Mouse (Mus musculus): ENCODE data around the gene Zdhhc7. TPM values are rescaled to one million over a fixed set of nuclear protein-coding genes. Genes with fewer than 3 reads are reported as not detected.
A peak's percentile ranks its signal among the peaks of the same experiment; 100 is the strongest.

Gene Zdhhc7
- polyA plus RNA-seq, 1 experiment from 2014 or later = 34.5 TPM

DNA sequence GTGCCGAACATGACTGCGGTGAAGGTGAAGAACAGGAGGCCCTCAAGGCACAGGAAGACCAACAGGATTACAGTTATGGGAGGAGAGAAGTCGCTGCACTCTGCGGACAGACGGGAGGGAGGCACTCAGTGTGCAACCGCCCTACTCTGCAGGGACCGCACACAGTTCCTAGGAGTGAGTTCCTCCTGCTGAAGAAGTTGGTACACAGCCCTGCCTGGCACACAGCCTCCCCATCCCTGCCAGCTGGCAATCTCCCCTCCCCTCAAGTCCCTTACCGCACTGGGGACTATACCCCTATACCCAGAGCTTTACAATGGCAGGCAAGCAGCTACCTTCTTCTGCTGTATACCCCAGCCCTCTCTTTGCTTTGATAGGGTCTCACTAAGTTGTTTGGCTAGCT lies 18.0 kb downstream of the Zdhhc7 start:
- no peaks in the 10 kb centered on the region for H3K27me3 ChIP-seq (ENCODE audit: low read depth, poor library complexity, severe bottlenecking)
- 93% methylated on average over 8 of the region's 8 CpGs for WGBS

DNA sequence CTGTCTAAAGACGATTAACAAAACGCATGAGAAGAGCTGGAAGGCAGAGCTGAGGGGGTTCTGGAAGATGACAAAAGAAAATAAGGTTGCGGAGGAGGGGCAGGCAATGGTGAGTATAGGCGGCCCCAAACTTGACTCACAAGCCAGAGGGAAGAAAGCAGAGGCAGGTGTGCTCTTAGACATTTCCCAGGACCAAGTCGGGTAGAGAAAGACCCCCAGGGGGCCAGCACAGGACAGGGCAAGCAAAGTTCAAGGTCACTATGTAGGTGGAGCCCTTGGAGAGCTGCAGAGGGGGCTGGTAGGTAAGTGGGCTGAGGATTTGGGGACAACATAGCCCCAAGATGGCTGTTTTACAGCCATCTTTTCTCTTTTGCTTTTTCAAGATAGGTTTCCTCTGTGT lies 21.9 kb downstream of the Zdhhc7 start:
- Histone ChIP-seq H3K27ac (replicated peaks) (no peak overlapping the region), H3K4me3 (no peak overlapping the region), H3K9me3 (replicated peaks) (no peaks in the 10 kb centered on the region), H3K27me3 (ENCODE audit: low read depth, poor library complexity, severe bottlenecking) (peaks cover 4% of the 10 kb centered on the region; the same call in 1 of the 2 replicates), H3K4me1 (peaks cover 14% of the 10 kb centered on the region), H3K36me3 (peaks cover 40% of the 10 kb centered on the region)
- 63% methylated on average over 5 of the region's 5 CpGs for WGBS
- no peak for DNase-seq (ENCODE audit: low spot score)

More for the DNA sequence above, 18.0 kb downstream of the Zdhhc7 start:
- no peak overlapping the region for H3K27ac ChIP-seq (replicated peaks)
- no peaks in the 10 kb centered on the region for H3K4me1 ChIP-seq
- H3K36me3 ChIP-seq = peaks cover 77% of the 10 kb centered on the region
- DNase-seq (ENCODE audit: low spot score) = no peak
- H3K9me3 ChIP-seq (replicated peaks) = no peaks in the 10 kb centered on the region
- no peak overlapping the region for H3K4me3 ChIP-seq

DNA sequence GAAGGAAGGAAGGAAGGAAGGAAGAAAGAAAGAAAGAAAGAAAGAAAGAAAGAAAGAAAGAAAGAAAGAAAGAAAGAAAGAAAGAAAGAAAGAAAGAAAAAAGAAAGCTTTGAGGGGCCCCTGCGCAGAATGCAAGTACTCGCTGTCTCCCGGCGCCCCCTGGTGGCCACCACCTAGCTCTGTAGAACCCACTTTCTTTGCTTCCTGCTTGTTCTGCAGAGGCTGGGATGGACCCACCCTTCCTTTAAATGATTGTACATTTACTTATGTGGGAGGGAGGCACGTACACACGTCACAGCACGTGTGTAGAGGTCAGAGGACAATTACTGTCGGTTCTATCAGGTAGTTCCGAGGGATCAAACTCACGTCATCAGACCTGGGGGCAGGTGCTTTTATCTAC lies 23.2 kb downstream of the Zdhhc7 start:
- peak; percentile 77 for DNase-seq (ENCODE audit: low spot score)
- WGBS = 16% methylated on average over 10 of the region's 10 CpGs
- Histone ChIP-seq H3K9me3 (replicated peaks) (no peaks in the 10 kb centered on the region), H3K4me1 (peaks cover 14% of the 10 kb centered on the region), H3K27ac (replicated peaks) (no peak overlapping the region), H3K36me3 (peaks cover 31% of the 10 kb centered on the region), H3K27me3 (ENCODE audit: low read depth, poor library complexity, severe bottlenecking) (peaks cover 4% of the 10 kb centered on the region; the same call in 1 of the 2 replicates), H3K4me3 (no peak overlapping the region)

DNA sequence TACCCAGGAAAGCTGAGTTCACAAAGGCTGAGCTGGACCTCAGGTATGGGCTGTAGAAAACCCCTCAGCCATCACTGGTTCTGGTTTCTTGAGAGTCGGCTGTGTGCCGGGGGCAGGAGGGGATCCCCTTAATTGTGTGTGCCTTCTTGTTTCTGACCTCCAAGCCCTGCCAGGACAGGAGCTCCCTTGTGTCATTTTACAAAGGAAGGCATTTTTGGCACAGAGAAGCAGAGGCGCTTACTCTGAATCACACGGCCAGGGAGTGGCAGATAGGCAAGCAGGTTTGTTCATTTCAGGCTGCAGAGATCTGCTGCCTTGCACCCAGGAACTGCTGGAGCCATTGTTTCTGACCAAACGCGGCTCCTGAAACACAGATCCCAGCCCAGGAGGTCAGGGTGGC lies 25.9 kb downstream of the Zdhhc7 start:
- Histone ChIP-seq H3K27me3 (ENCODE audit: low read depth, poor library complexity, severe bottlenecking) (peaks cover 4% of the 10 kb centered on the region; the same call in 1 of the 2 replicates), H3K9me3 (replicated peaks) (no peaks in the 10 kb centered on the region), H3K36me3 (0 out of 2 replicates have a peak, but pooled peaks cover 4% of the 10 kb centered on the region), H3K4me3 (no peak overlapping the region), H3K27ac (replicated peaks) (peak overlapping the region; percentile 55; the same call in 1 of the 2 replicates), H3K4me1 (peaks cover 28% of the 10 kb centered on the region)
- DNase-seq (ENCODE audit: low spot score) = no peak
- 56% methylated on average over 6 of the region's 6 CpGs for WGBS

DNA sequence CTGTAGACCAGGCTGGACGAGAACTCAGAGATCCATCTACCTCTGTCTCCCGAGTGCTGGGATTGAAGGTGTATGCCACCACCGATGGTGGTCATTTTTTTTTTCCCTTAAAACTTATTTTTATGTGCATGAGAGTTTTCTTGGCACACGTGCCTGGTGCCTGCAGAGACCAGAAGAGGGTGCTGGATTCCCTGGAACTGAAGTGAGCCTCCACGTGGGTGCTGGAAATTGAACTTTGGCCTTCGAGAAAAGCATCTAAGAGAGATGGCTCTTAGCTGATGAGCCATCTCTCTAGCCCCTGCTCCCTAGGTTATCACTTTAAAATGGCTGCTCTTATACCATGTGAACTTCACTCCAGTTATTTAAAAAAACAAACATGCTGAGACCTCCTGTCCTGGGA lies 26.8 kb downstream of the Zdhhc7 start:
- Histone ChIP-seq H3K9me3 (replicated peaks) (no peaks in the 10 kb centered on the region), H3K27me3 (ENCODE audit: low read depth, poor library complexity, severe bottlenecking) (peaks cover 4% of the 10 kb centered on the region; the same call in 1 of the 2 replicates), H3K4me3 (no peak overlapping the region), H3K4me1 (peaks cover 28% of the 10 kb centered on the region), H3K36me3 (no peaks in the 10 kb centered on the region), H3K27ac (replicated peaks) (no peak overlapping the region; the same call in 1 of the 2 replicates)
- WGBS = 78% methylated on average over 6 of the region's 6 CpGs
- no peak for DNase-seq (ENCODE audit: low spot score)

DNA sequence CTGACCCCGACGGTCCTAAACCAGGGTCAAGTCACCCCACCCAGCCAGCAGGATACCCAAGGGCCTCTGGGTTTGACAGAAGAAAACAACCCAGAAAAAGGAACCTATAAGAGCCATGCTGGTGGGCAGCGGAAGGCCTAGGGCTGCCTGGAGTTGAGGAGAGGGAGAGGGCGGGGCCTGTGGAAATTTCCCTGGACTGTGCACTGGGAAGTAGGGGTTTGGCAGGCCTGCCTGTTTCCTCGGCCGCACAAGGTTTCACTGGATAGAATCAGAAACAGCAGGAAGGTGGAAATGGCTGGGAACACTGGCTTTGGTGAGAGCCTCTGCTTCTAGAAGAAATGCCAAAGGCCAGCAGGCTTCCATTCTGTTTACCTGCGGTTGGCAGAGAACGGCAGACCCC lies 28.5 kb downstream of the Zdhhc7 start:
- Histone ChIP-seq H3K9me3 (replicated peaks) (no peaks in the 10 kb centered on the region), H3K4me1 (peaks cover 34% of the 10 kb centered on the region), H3K4me3 (no peak overlapping the region), H3K27me3 (ENCODE audit: low read depth, poor library complexity, severe bottlenecking) (peaks cover 4% of the 10 kb centered on the region; the same call in 1 of the 2 replicates), H3K36me3 (no peaks in the 10 kb centered on the region), H3K27ac (replicated peaks) (no peak overlapping the region)
- WGBS = 85% methylated on average over 8 of the region's 8 CpGs
- DNase-seq (ENCODE audit: low spot score) = no peak

DNA sequence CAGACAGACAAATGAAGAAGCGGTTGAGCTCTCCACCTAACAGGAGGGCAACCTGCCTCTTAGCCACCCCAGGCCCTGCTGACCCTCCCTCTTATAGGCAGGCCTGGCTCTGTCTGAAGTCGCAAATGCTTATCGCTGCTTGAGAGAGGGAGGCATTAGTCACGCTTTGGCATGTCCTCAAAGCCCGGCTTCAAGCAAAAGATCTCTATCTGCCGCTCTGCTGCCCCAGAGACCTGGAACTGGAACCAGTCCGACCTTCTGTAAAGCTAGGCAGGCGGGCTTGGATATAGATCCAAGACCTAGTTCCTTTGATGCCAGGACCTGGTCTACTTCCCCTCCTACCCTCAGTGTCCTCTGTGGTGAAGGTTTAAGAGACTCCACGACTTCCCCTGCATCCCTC lies 29.0 kb downstream of the Zdhhc7 start:
- H3K9me3 ChIP-seq (replicated peaks) = no peaks in the 10 kb centered on the region
- no peak overlapping the region for H3K27ac ChIP-seq (replicated peaks)
- no peaks in the 10 kb centered on the region for H3K36me3 ChIP-seq
- H3K4me1 ChIP-seq = peaks cover 34% of the 10 kb centered on the region
- DNase-seq (ENCODE audit: low spot score) = no peak
- WGBS = 71% methylated on average over 9 of the region's 9 CpGs
- no peak overlapping the region for H3K4me3 ChIP-seq
- H3K27me3 ChIP-seq (ENCODE audit: low read depth, poor library complexity, severe bottlenecking) = peaks cover 4% of the 10 kb centered on the region; the same call in 1 of the 2 replicates

DNA sequence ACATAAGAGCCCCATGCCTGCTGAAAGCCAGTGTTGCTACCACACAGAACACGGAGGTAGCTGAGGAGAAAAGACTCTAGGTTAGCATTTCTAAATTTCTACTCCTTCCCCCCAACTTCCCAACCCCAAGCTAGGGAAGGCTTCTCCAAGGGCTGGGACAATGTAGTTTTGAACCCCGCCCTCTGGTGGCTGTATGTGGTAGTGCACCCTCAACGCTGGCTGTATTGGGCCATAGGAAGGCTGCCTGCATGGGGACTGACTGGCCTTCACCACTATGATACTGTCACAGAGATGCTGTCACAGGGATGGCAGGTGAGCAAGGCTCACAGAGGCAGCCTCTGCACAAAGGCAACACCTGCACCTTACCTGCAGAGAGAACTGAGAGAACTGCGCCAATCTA lies 29.6 kb downstream of the Zdhhc7 start:
- H3K36me3 ChIP-seq = no peaks in the 10 kb centered on the region
- peaks cover 4% of the 10 kb centered on the region; the same call in 1 of the 2 replicates for H3K27me3 ChIP-seq (ENCODE audit: low read depth, poor library complexity, severe bottlenecking)
- H3K4me1 ChIP-seq = peaks cover 34% of the 10 kb centered on the region
- no peak overlapping the region for H3K27ac ChIP-seq (replicated peaks)
- H3K4me3 ChIP-seq = no peak overlapping the region
- no peaks in the 10 kb centered on the region for H3K9me3 ChIP-seq (replicated peaks)
- DNase-seq (ENCODE audit: low spot score) = peak; percentile 83
- 22% methylated on average over 4 of the region's 4 CpGs for WGBS

DNA sequence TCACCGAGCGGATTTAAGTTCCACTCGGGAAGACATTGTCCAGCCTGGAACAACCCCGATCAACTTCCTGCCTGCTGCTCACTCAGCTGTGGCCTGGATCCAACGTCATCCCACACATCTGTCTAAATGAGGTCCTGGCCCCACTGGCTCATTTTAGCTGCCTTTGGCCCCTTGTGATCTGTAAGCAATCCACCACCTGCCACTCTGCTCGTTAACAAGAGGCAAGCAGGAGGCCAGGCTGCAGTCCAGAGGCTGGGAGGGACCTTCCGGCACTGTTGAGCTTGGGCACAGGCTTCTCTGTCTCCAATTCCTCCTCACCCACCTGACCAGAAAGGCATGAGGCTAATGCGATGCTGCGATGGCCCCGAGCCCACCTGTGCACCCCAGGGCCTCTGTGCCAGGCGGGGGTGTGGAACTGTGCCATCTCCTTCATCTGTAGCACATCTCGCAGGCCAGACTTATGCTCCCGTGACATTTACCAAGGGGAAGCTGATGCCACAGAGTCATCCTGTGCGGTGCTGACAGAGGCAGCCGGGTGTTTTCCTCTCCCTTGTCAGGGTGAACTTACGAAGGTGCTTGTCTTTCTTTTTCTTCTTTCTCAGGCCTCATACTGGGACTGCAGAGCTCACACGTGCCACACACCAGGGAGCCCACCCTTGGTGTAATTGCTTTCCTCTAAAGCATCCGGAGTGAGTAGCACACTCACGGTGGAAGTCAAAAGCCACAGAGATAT lies 33.2 kb downstream of the Zdhhc7 start:
- DNase-seq (ENCODE audit: low spot score) = no peak
- WGBS = 69% methylated on average over 19 of the region's 19 CpGs
- Histone ChIP-seq H3K27ac (replicated peaks) (no peak overlapping the region; the same call in 1 of the 2 replicates), H3K36me3 (no peaks in the 10 kb centered on the region), H3K27me3 (ENCODE audit: low read depth, poor library complexity, severe bottlenecking) (no peaks in the 10 kb centered on the region), H3K9me3 (replicated peaks) (no peaks in the 10 kb centered on the region), H3K4me1 (peaks cover 20% of the 10 kb centered on the region; the same call in 1 of the 2 replicates), H3K4me3 (no peak overlapping the region)

DNA sequence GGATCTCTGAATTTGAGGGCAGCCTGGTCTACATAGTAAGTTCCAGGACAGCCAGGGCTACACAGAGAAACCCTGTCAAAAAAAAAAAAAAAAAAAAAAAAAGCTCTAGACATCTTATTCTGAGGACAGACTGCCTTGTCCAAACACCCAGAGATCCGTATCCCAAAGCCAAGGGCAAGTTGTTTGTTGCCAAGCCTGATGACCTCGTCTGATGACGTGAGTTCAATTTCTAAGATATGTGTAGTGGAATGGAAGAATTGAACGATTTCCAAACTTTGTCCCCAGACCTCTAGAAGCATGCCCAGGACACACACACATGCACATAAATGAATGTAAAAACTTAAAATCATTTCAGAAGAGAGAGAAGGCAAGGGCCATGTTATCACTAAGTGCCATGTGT lies 35.1 kb downstream of the Zdhhc7 start:
- Histone ChIP-seq H3K9me3 (replicated peaks) (no peaks in the 10 kb centered on the region), H3K27ac (replicated peaks) (no peak overlapping the region), H3K36me3 (no peaks in the 10 kb centered on the region), H3K4me3 (no peak overlapping the region), H3K27me3 (ENCODE audit: low read depth, poor library complexity, severe bottlenecking) (no peaks in the 10 kb centered on the region), H3K4me1 (peaks cover 6% of the 10 kb centered on the region; the same call in 1 of the 2 replicates)
- DNase-seq (ENCODE audit: low spot score) = no peak
- 96% methylated on average over 4 of the region's 4 CpGs for WGBS

DNA sequence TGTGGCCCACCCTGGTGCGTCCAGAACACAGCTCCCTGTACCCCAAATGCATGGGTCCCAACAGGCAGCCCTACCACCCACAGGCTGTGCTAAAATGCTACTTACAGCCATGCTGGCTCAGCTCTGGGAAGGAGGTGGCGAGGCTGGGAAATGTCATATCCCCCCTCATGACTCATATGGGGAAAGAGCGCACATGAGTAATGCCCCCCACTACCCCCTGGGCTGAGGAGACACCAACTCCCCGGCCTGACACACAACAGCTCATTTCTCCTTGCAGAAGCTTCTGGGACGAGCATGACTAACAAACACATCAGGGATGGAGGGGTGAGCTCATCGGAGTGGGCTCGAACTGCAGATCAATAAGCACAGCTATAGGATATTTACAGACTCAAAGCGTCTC lies 35.7 kb downstream of the Zdhhc7 start:
- Histone ChIP-seq H3K9me3 (replicated peaks) (no peaks in the 10 kb centered on the region), H3K4me1 (peaks cover 6% of the 10 kb centered on the region; the same call in 1 of the 2 replicates), H3K4me3 (no peak overlapping the region), H3K27me3 (ENCODE audit: low read depth, poor library complexity, severe bottlenecking) (no peaks in the 10 kb centered on the region), H3K27ac (replicated peaks) (no peak overlapping the region), H3K36me3 (no peaks in the 10 kb centered on the region)
- no peak for DNase-seq (ENCODE audit: low spot score)
- WGBS = 92% methylated on average over 8 of the region's 8 CpGs

DNA sequence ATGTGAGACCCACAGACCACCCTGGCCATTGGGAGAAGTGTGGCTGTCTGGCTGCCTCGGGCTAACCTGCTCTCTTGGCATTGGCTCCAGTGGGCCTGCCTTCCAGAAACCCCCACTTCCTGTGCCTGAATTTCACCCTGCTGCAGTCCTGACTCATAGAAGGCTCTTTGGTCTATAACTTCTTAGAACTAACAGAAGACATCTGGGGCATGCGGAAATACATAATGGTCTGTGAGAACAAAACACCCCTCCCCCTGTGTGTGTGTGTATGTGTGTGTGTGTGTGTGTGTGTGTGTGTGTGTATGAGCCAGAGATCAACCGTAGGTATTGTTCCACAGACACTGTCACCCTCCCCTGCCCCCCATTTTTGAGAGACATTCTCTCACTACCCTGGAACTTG lies 38.0 kb downstream of the Zdhhc7 start:
- H3K27me3 ChIP-seq (ENCODE audit: low read depth, poor library complexity, severe bottlenecking) = no peaks in the 10 kb centered on the region
- no peak overlapping the region for H3K4me3 ChIP-seq
- no peaks in the 10 kb centered on the region for H3K36me3 ChIP-seq
- DNase-seq (ENCODE audit: low spot score) = no peak
- no peaks in the 10 kb centered on the region for H3K9me3 ChIP-seq (replicated peaks)
- H3K4me1 ChIP-seq = peaks cover 5% of the 10 kb centered on the region; the same call in 1 of the 2 replicates
- 82% methylated on average over 3 of the region's 3 CpGs for WGBS
- H3K27ac ChIP-seq (replicated peaks) = no peak overlapping the region

DNA sequence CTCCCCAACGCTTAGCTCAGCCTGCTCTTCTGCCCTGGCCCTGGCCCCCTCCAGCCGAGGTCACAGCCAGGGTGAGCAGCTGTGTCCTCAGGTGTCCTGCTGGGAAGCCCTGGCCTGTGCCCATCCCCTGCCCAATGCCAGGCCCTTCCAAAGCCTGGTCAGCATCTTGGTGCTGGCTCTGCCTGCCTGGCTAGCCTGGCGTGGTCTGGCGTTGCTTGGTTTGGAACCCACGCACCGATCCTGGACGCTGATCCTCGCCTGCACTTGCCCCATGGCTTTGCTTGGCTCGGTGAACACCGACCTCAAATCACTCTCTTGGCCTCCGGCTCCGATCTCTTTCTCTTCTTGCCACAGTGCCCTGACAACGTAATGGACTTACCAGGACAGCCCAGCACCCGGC lies 38.5 kb downstream of the Zdhhc7 start:
- no peaks in the 10 kb centered on the region for H3K36me3 ChIP-seq
- DNase-seq (ENCODE audit: low spot score) = no peak
- no peaks in the 10 kb centered on the region for H3K4me1 ChIP-seq
- no peak overlapping the region for H3K4me3 ChIP-seq
- H3K27ac ChIP-seq (replicated peaks) = no peak overlapping the region
- 89% methylated on average over 14 of the region's 14 CpGs for WGBS
- H3K9me3 ChIP-seq (replicated peaks) = no peaks in the 10 kb centered on the region
- no peaks in the 10 kb centered on the region for H3K27me3 ChIP-seq (ENCODE audit: low read depth, poor library complexity, severe bottlenecking)

Data from midbrain, embryonic 10.5 days (tissue).